Mouse (Mus musculus) spleen, adult 10 weeks (tissue): Measurements from ENCODE around the gene Rogdi. TPM values are rescaled to one million over a fixed set of nuclear protein-coding genes. Genes with fewer than 3 reads are reported as not detected.

ENCODE experiments used
- polyA plus RNA-seq: library from polyadenylated mRNA; stranded (reverse); fragments of 350-450 nt; fragmentation: Illumina TruSeq; extraction: RNeasy Lipid Tissue Mini Kit (QIAGEN cat#74804); gene quantifications from one replicate; pipeline ENCODE4 v1.2.3, GENCODE M21; 2015; ENCODE audit warnings: low replicate concordance; ENCODE audit not compliant: insufficient read depth

The Rogdi gene
- polyA plus RNA-seq, result 72.2 TPM

DNA sequence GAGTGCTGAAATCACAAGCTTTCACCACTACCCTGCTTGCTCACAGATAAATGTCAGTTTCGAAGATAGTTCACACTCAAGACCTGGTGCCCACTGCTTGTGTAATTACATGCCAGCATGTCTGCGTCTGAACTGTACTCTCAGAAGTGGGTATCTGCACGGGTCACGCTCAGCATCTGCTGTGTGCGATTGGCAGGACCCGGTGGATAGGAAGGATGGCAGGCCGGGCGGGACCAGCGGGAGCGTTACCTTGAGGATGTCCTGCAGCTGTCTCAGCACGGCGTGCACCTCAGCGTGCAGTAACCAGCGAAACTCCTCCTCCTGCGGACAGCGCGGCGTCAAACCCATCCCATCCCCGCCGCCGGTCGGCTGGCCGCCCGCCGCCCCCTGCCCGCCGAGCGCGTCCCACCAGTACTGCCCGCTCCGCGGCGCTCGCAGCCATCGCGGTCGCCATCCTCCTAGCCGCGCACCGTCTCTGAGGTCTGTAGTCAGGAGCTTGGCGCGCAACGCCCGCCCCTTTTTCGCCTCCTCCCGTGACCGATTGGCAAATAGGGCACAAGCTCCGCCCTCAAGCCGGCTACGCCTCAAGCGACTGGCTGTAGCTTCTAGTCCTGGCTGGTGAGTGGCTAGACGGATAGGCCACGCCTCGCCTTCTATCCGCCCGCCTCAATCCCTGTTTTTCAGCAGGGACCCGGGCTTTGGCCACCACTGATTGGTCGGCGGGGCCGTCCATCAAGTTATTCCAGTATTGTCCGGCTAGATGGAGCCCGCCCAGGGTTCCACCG, at the start of gene Rogdi:
Gene Rogdi (minus strand): TSS at position 500 of the 785 bp plus-strand sequence.

GRCm38 (mm10) chr16:5049774-5050234, 36.5 kb upstream of the Rogdi start, which contains the start of the genes Glyr1 and Ubn1:
Glyr1 (minus strand) TSS chr16:5049863.
Ubn1 (plus strand) TSS chr16:5050057.

DNA sequence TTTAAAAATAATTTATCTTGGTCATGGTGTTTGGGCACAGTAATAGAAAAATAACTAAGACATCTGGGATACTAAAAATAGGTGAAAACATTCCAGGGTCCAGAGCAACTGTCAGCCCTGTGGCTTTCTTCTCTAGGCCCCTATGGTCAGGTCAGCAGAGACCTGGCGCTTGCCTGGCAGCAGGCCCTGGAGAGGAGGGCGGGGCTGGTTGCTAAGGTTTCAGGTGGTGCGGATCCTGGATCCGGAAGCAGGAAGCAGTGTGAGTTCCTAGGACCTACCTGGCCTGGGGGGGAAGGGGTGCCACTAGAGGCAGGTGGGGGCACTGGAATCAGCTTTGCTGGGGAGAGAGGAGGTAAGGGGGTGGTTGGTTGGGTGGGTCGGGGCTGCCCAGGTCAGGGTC, 6.3 kb downstream of the Rogdi start, which contains the start of gene Smim22:
Gene Smim22 (plus strand): TSS at position 222 of the 400 bp plus-strand sequence.

GRCm38 (mm10) chr16:4997553-4997952, 15.8 kb downstream of the Rogdi start, which contains the start of gene Sept12:
Sept12 (minus strand) TSS chr16:4997852.

DNA sequence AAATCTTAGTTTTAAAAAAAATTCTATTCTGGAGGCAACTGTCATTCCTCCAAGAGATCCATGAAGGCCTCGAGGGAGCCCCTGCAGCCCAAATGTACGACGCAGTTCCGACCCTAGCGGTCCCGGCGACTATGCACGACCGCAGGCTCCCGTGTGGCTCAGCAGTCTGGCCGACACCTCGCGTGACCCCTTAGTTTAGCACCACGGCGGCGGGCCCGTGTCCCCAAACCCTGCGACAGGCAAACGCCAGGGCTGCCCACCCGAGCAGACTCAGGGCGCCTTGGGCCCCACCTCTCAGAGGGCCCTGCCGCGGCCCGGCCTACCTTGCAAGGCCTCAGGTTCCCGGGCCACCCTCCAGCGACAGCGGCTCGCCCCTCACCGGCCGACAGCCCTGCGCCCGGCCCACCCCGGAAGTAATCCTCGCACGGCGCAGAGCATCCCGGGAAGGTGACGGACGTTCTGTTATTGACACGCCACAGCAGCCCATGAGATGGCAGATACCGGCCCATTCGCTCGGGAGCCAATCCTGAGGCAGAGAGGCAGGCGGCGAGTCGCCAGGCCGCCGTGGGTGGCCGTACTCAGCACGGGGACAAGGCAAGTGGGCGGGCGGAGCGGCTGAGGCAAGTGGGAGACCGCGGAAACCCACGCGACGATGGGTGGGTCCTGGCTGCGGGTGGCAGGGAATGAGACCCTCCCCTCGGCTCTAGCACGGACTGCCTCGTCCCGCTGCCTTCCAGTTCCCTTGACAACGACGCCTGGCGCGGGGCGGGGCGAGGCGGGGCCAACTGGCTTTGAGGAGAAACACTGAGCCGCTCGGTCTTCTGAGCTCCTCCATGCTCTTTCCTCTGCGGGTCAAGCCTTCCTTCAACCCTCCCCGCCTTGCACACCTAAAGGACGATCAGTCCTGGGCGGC, 49.3 kb downstream of the Rogdi start, which contains the start of gene Anks3:
Gene Anks3 (minus strand): TSS at position 409 of the 913 bp plus-strand sequence.

Other genes with a start within 250 kb of the Rogdi start
- gene Cdip1, start 223.3 kb downstream of the Rogdi start, polyA plus RNA-seq, result 40.5 TPM
- gene 4930562C15Rik, start 178.1 kb downstream of the Rogdi start, polyA plus RNA-seq, result not detected
- 20.6 TPM for gene Ubald1, start 133.2 kb downstream of the Rogdi start, polyA plus RNA-seq
- gene Mgrn1, start 127.3 kb downstream of the Rogdi start, polyA plus RNA-seq, result 49.0 TPM
- 33.2 TPM for gene Nudt16l1, start 74.8 kb downstream of the Rogdi start, polyA plus RNA-seq
- gene Anks3, start 49.3 kb downstream of the Rogdi start, polyA plus RNA-seq, result 42.7 TPM
- not detected for gene Sept12, start 15.7 kb downstream of the Rogdi start, polyA plus RNA-seq
- gene Smim22, start 6.3 kb downstream of the Rogdi start, polyA plus RNA-seq, result not detected
- gene Glyr1, start 36.3 kb upstream of the Rogdi start, polyA plus RNA-seq, result 122 TPM
- 49.1 TPM for gene Ubn1, start 36.5 kb upstream of the Rogdi start, polyA plus RNA-seq
- gene Ppl, start 118.9 kb upstream of the Rogdi start, polyA plus RNA-seq, result 1.7 TPM
- 0.18 TPM for gene Sec14l5, start 133.6 kb upstream of the Rogdi start, polyA plus RNA-seq
- gene Nagpa, start 190.5 kb upstream of the Rogdi start, polyA plus RNA-seq, result 16.5 TPM
- gene AU021092, start 208.7 kb upstream of the Rogdi start, polyA plus RNA-seq, result 35.4 TPM
- gene Alg1, start 220.1 kb upstream of the Rogdi start, polyA plus RNA-seq, result 17.8 TPM
- 9.7 TPM for gene Eef2kmt, start 242.4 kb upstream of the Rogdi start, polyA plus RNA-seq